Mouse (Mus musculus): Measurements from ENCODE around the gene Lrcol1. TPM values are rescaled to one million over a fixed set of nuclear protein-coding genes. Genes with fewer than 3 reads are reported as not detected.
A peak's percentile ranks its signal among the peaks of the same experiment; 100 is the strongest.

Gene Lrcol1
- polyA plus RNA-seq, 1 experiment from 2014 or later: not detected

DNA sequence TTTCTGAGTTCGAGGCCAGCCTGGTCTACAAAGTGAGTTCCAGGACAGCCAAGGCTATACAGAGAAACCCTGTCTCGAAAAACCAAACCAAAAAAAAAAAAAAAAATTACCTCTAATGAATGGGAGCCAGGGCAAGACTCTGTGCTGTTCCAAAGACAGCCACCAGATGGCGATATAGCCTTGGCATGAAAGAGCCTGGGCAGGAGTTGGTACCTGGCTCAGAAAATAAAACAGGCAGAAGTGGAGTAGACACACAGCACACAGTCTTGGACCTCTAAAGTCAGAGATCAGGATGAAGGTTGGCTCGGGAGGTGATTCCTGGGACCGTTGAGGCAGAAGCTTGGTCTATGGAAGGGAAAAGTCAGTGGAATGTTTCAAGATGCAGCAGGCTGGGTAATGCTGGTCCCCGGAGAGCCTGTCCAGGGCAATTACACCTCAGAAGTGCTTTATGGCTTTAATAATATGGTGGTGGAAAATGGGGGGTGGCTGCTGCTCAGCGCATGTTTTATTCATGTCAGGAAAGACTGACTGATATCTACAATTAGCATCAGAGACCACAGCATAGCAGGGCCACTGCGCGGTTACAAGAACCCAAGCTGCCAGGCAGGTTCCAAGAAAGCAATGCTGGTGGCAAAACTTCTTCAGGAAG, 13.1 kb downstream of the Lrcol1 start:
- Histone ChIP-seq H3K9me3 (no peaks in the 10 kb centered on the region), H3K9ac (replicated peaks) (no peak overlapping the region), H3K4me3 (replicated peaks) (no peak overlapping the region), H3K4me2 (no peak overlapping the region), H3K27ac (no peak overlapping the region), H3K27me3 (peaks cover 25% of the 10 kb centered on the region), H3K36me3 (no peaks in the 10 kb centered on the region), H3K4me1 (replicated peaks) (peaks cover 5% of the 10 kb centered on the region; the same call in 1 of the 2 replicates)
- WGBS: 31% methylated on average over 9 of the region's 9 CpGs
- peak; percentile 50; the same call in 1 of the 2 replicates for ATAC-seq (ENCODE audit: insufficient number of reproducible peaks, insufficient read depth, low FRiP score, low TSS enrichment, low read depth)

DNA sequence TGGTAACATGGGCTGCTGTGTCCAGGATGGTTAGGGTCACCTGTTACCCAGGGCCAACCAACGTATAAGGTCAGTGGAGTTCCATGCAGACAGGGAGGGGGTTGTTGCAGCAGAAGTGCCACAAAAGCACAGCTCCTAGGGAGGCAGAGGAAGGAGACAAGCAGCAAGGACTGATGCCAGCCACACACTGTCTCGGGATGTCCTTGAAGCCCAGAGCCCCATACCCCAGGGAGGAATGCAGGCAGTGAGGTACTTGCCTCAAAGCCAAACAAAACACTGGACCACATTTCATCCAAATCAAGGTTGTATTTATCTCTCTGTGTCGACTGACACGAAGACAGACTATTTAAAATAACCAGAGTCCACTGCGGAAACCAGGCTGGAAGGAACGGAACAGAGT, 16.9 kb downstream of the Lrcol1 start:
- peaks cover 19% of the 10 kb centered on the region for H3K36me3 ChIP-seq
- ATAC-seq (ENCODE audit: insufficient number of reproducible peaks, insufficient read depth, low FRiP score, low TSS enrichment, low read depth): no peak
- H3K27me3 ChIP-seq: peaks cover 13% of the 10 kb centered on the region
- H3K4me2 ChIP-seq: no peak overlapping the region
- no peak overlapping the region for H3K4me3 ChIP-seq (replicated peaks)
- no peak overlapping the region for H3K9ac ChIP-seq (replicated peaks)
- H3K9me3 ChIP-seq: no peaks in the 10 kb centered on the region
- H3K4me1 ChIP-seq (replicated peaks): peaks cover 19% of the 10 kb centered on the region
- 88% methylated on average over 6 of the region's 6 CpGs for WGBS
- H3K27ac ChIP-seq: no peak overlapping the region

DNA sequence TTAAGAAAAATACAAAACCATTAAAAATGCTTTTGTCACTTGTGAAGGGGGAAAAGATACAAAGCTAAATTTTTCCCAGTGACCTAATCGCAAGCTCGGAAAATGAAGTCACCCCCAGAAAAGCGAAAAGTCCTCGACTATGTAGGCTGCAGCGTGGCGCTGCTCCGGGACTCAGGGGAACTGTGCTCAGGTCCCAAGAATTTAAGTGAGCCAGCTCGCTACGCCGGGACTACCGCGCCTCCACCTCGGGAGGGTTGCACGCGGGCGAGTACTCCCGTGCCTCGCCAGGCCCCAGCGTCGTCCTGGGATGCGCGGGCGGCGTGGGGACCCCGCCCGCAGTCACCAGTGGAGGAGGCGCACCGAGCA, 18.3 kb downstream of the Lrcol1 start:
- Histone ChIP-seq H3K4me2 (peak overlapping the region; percentile 84), H3K9me3 (no peaks in the 10 kb centered on the region), H3K4me3 (replicated peaks) (peak overlapping the region; percentile 48), H3K36me3 (peaks cover 32% of the 10 kb centered on the region), H3K27ac (peak overlapping the region; percentile 53; the same call in 1 of the 2 replicates), H3K27me3 (peaks cover 13% of the 10 kb centered on the region), H3K9ac (replicated peaks) (peak overlapping the region; percentile 62), H3K4me1 (replicated peaks) (peaks cover 17% of the 10 kb centered on the region)
- ATAC-seq (ENCODE audit: insufficient number of reproducible peaks, insufficient read depth, low FRiP score, low TSS enrichment, low read depth): peak; percentile 12; the same call in 1 of the 2 replicates
- 1% methylated on average over 28 of the region's 28 CpGs for WGBS

DNA sequence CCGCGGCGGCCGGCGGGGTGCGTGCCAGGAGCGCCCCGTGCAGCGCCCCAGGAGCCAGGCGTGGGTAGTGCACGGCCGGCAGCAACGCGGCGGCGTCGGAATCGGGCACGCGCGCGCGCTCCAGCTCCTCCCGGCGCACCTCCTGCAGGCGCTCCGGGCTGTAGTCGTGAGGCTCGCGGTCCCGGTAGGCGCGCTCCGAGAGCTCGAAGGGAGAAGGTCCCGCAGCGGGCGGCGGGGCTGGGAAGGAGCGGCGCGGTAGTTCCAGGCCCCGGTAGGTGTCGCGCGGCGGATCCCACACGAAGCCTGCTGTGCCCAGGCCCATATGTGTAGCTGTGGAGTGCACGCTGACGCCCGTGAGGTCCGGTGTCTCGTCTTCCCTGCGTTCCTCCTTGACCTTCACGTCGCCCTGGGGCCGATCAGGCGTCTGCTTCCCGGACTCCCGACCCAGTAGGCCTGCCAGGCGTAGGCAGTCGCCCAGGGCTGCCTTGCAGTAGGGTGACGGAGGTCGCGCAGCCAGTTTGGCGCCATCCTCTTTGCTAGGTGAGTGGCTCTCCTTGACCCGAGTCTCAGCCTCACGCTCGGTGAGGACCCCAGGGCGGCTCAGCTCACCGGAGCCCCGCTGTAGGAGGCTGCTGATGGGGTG, 18.8 kb downstream of the Lrcol1 start:
- Histone ChIP-seq H3K4me3 (replicated peaks) (peak overlapping the region; percentile 48), H3K4me1 (replicated peaks) (peaks cover 15% of the 10 kb centered on the region), H3K9me3 (no peaks in the 10 kb centered on the region), H3K36me3 (peaks cover 37% of the 10 kb centered on the region), H3K27ac (peak overlapping the region; percentile 53; the same call in 1 of the 2 replicates), H3K4me2 (peak overlapping the region; percentile 84), H3K27me3 (peaks cover 13% of the 10 kb centered on the region), H3K9ac (replicated peaks) (peak overlapping the region; percentile 62)
- under 1% methylated on average over 55 of the region's 72 CpGs for WGBS
- peak; percentile 71 for ATAC-seq (ENCODE audit: insufficient number of reproducible peaks, insufficient read depth, low FRiP score, low TSS enrichment, low read depth)

DNA sequence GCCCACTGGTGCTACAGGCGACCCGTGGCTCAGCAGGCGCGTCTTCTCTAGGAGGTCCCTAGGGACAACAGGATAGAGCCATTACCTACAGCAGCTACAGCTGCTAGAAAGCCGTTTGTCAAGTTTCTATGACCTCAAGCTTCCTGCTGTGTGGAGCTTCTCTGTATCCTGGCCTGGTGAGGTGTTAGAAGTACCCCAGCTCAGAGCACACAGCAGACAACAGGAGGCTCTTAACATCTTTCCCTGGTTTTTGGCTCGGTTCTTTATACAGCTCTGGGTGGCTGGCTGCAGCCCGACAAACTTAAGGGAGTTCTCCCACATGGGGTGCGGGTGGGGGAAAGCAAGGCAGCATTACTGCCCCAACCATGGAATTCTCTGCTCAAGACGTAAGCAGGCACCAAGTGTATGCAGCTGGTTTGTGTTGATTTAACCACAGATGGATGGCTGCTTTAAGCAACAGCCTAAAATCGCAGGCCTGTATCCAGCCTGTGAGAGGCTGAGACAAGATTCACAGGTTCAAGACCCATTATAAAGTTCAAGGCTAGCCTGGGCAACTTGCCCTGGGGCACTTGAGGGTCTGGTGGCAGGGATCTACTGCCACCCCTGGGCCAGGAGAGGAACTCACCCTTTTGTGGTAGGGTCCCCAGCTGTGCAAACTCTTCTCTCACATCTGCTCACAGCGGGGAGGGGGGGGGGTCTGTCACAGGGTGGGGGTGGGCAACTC, 19.5 kb downstream of the Lrcol1 start:
- Histone ChIP-seq H3K9me3 (no peaks in the 10 kb centered on the region), H3K27me3 (peaks cover 13% of the 10 kb centered on the region), H3K9ac (replicated peaks) (peak overlapping the region; percentile 62), H3K27ac (0 out of 2 replicates have a peak overlapping the region, but pooled peaks have one; percentile 42), H3K4me3 (replicated peaks) (peak overlapping the region; percentile 48), H3K36me3 (peaks cover 43% of the 10 kb centered on the region), H3K4me1 (replicated peaks) (peaks cover 15% of the 10 kb centered on the region), H3K4me2 (peak overlapping the region; percentile 84)
- WGBS: 28% methylated on average over 11 of the region's 11 CpGs
- no peak; the same call in 1 of the 2 replicates for ATAC-seq (ENCODE audit: insufficient number of reproducible peaks, insufficient read depth, low FRiP score, low TSS enrichment, low read depth)

DNA sequence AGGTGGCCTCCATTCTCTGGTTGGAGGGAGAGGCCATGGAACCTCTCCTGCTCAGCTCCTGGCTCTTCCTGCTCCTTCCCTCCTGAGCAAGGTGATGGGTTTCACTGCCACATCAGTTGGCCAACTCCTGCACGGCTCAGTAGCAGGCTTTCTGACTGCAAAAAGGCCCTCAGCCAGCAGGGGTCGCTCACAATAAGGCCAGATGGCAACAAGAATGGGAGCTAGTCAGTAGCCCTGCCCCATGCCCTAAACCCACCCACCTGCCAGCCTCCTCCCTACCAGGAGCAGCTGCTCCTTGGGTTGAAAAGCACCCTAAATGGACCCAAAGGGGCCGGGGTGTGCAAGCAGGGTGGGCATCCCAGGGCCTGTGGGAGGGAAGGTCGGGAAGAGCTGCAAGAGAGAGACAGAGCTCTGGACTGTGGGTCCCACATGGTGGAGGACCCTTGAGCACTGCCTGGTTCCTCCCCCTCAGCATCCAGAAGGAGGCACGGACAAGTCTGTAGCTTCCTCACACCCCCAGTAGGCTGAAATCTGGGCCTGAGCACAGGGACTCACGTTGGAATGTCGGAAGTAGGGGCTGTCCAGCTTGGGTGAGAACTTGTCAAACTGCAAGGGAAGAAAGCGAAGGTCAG, 32.4 kb downstream of the Lrcol1 start:
- Histone ChIP-seq H3K9ac (replicated peaks) (no peak overlapping the region), H3K9me3 (no peaks in the 10 kb centered on the region), H3K36me3 (peaks cover 91% of the 10 kb centered on the region), H3K27ac (no peak overlapping the region), H3K4me1 (replicated peaks) (no peaks in the 10 kb centered on the region), H3K27me3 (no peaks in the 10 kb centered on the region), H3K4me3 (replicated peaks) (no peak overlapping the region), H3K4me2 (no peak overlapping the region)
- ATAC-seq (ENCODE audit: insufficient number of reproducible peaks, insufficient read depth, low FRiP score, low TSS enrichment, low read depth): no peak
- 59% methylated on average over 8 of the region's 8 CpGs for WGBS

DNA sequence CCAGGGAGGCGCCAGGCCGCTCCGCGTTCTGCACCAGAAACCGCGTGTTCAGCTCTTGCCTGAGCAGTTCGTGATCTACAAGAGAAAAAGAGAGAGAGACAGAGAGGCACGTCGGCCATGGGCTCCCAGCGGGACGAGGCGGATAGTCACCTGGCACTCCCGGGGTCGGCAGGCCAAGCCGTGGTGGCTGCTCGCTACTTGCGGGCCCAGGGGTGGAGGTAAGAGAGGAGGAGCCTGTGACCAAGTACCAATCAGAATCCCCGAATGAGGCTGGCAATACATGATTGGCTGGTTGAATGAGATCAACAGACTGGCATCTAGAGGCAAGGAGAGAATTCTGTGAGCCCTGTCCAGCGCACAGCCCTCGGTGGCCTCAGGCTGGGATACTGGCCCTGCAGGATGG, 33.7 kb downstream of the Lrcol1 start:
- H3K36me3 ChIP-seq: peaks cover 89% of the 10 kb centered on the region
- H3K4me3 ChIP-seq (replicated peaks): no peak overlapping the region
- no peak; the same call in 1 of the 2 replicates for ATAC-seq (ENCODE audit: insufficient number of reproducible peaks, insufficient read depth, low FRiP score, low TSS enrichment, low read depth)
- WGBS: 32% methylated on average over 20 of the region's 20 CpGs
- H3K4me2 ChIP-seq: no peak overlapping the region
- no peak overlapping the region for H3K9ac ChIP-seq (replicated peaks)
- H3K27me3 ChIP-seq: no peaks in the 10 kb centered on the region
- no peaks in the 10 kb centered on the region for H3K9me3 ChIP-seq
- H3K4me1 ChIP-seq (replicated peaks): no peaks in the 10 kb centered on the region
- no peak overlapping the region for H3K27ac ChIP-seq

DNA sequence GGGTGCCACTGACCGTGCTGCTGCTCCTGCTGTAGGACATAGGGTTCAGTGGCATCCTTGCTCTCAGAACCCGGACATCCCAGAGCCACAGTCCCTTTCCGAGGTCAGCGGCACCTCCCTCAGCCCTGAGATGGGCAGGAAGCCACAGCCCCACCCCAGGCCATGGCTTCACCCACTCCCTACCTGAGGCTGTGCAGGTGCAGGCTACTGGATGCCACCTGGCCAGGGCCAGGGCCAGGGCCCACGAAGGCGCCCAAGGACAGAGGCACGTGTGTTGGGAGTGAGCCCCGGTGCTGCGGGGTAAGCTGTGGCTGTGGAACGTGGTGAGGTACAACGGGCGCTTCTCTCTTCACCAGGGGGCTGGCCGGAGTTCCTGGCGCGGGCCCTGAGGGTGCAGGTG, 34.6 kb downstream of the Lrcol1 start:
- H3K27me3 ChIP-seq: no peaks in the 10 kb centered on the region
- H3K4me3 ChIP-seq (replicated peaks): no peak overlapping the region
- no peaks in the 10 kb centered on the region for H3K9me3 ChIP-seq
- WGBS: 81% methylated on average over 15 of the region's 15 CpGs
- no peak overlapping the region for H3K4me2 ChIP-seq
- no peak overlapping the region for H3K27ac ChIP-seq
- no peak for ATAC-seq (ENCODE audit: insufficient number of reproducible peaks, insufficient read depth, low FRiP score, low TSS enrichment, low read depth)
- H3K9ac ChIP-seq (replicated peaks): no peak overlapping the region
- peaks cover 84% of the 10 kb centered on the region for H3K36me3 ChIP-seq
- 0 out of 2 replicates have a peak, but pooled peaks cover under 1% of the 10 kb centered on the region for H3K4me1 ChIP-seq (replicated peaks)

DNA sequence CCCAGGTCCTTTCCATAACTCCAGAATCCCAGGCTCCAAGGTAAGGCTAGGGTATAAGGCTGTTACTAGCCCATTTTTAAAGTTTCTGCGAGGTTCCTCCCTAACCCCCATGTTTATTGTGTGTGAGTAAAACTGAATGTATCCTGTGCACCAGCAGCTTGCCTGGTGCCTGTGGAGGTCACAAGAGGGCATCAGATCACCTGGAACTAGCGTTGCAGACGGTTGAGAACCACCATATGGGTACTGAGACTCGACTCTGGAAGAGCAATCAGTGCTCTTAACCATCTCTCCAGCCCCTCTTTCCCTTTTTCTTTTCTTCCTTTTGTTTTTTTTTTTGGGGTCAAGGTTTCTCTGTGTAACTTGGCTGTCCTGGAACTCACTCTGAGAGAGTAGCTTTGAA, 35.3 kb downstream of the Lrcol1 start:
- peaks cover 77% of the 10 kb centered on the region for H3K36me3 ChIP-seq

DNA sequence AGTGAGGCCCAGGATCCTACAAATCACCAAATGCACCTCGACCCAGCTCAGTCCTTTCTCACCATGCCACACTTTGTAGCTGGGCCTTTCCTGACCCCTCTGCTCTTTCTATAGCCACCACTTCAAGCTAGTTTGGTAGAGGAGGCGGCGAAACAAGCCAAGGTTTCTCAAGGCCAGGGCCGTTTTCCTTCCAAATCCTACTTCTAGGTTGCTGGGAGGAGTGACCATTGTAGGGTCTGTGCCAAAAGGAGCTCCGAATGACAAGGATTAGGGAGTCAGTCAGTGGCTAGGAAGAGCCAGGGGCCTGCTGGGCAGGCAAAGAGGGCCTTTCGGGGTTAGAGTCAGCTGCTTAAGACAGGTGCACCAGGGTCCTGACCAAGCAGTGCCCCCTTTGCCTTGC, 40.0 kb downstream of the Lrcol1 start:
- Histone ChIP-seq H3K4me2 (peak overlapping the region; percentile 58; the same call in 1 of the 2 replicates), H3K27ac (no peak overlapping the region), H3K9me3 (no peaks in the 10 kb centered on the region), H3K27me3 (no peaks in the 10 kb centered on the region), H3K4me3 (replicated peaks) (no peak overlapping the region), H3K9ac (replicated peaks) (no peak overlapping the region), H3K4me1 (replicated peaks) (peaks cover 24% of the 10 kb centered on the region), H3K36me3 (peaks cover 31% of the 10 kb centered on the region)
- ATAC-seq (ENCODE audit: insufficient number of reproducible peaks, insufficient read depth, low FRiP score, low TSS enrichment, low read depth): no peak
- WGBS: 85% methylated on average over 6 of the region's 6 CpGs

More for the DNA sequence above, 35.3 kb downstream of the Lrcol1 start:
- no peak overlapping the region for H3K27ac ChIP-seq
- H3K4me3 ChIP-seq (replicated peaks): no peak overlapping the region
- no peaks in the 10 kb centered on the region for H3K9me3 ChIP-seq
- 83% methylated on average over 4 of the region's 4 CpGs for whole genome bisulfite sequencing
- no peak for ATAC-seq (ENCODE audit: insufficient number of reproducible peaks, insufficient read depth, low FRiP score, low TSS enrichment, low read depth)
- peaks cover 7% of the 10 kb centered on the region for H3K4me1 ChIP-seq (replicated peaks)
- H3K9ac ChIP-seq (replicated peaks): no peak overlapping the region
- H3K27me3 ChIP-seq: no peaks in the 10 kb centered on the region
- no peak overlapping the region for H3K4me2 ChIP-seq

DNA sequence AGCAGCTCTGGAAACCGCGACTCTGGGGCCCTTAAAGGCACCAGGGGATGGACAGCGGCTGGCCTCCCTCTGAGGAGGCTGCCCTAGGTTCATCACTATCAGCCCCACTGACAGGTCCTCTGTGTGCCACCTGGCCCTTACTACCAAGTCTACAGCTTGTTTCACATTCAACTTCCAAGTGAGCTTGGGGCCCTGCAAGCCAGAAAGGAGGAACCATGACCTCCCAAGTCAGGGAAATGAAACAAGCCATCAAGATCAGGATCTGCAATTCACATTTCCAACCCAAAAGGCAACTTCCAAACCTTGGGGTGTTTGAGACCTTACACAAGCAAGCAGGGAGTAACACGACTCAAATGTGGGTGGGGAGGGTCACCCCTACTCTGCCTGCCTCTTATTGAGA, 40.7 kb downstream of the Lrcol1 start:
- ATAC-seq (ENCODE audit: insufficient number of reproducible peaks, insufficient read depth, low FRiP score, low TSS enrichment, low read depth): no peak
- peak overlapping the region; percentile 84; the same call in 1 of the 2 replicates for H3K9ac ChIP-seq (replicated peaks)
- peaks cover 26% of the 10 kb centered on the region for H3K36me3 ChIP-seq
- no peaks in the 10 kb centered on the region for H3K27me3 ChIP-seq
- H3K4me2 ChIP-seq: peak overlapping the region; percentile 58
- H3K9me3 ChIP-seq: no peaks in the 10 kb centered on the region
- peak overlapping the region; percentile 84 for H3K4me3 ChIP-seq (replicated peaks)
- no peak overlapping the region for H3K27ac ChIP-seq
- peaks cover 24% of the 10 kb centered on the region for H3K4me1 ChIP-seq (replicated peaks)
- 66% methylated on average over 4 of the region's 4 CpGs for WGBS
